Mouse (Mus musculus): ENCODE measurements around the gene Tmem132d.
"Not testable (repeated sequence)": the region's sequence is repeated elsewhere in the genome, so short reads cannot be mapped to it uniquely, and the experiment has no call there.

Gene Tmem132d

GRCm38 (mm10) chr5:128099439-128099838 lies 333.4 kb downstream of the Tmem132d start:
- DNase-seq (ENCODE audit: low read depth): no peak

- DNase-seq (ENCODE audit: low read depth): no peak
These were observed 342.3 kb downstream of the Tmem132d start for GRCm38 (mm10) chr5:128090578-128090977.

GRCm38 (mm10) chr5:128075456-128075855 lies 357.4 kb downstream of the Tmem132d start:
- no peak for DNase-seq (ENCODE audit: low read depth)

GRCm38 (mm10) chr5:128072616-128073015 lies 360.3 kb downstream of the Tmem132d start:
- DNase-seq (ENCODE audit: low read depth): peak; percentile 2

GRCm38 (mm10) chr5:128041781-128042180 lies 391.1 kb downstream of the Tmem132d start:
- DNase-seq (ENCODE audit: low read depth): no peak

- no peak for DNase-seq (ENCODE audit: low read depth)
These were observed 392.8 kb downstream of the Tmem132d start for GRCm38 (mm10) chr5:128040036-128040435.

- no peak for DNase-seq (ENCODE audit: low read depth)
These were observed 405.8 kb downstream of the Tmem132d start for GRCm38 (mm10) chr5:128027076-128027475.

GRCm38 (mm10) chr5:128004666-128005065 lies 428.2 kb downstream of the Tmem132d start:
- no peak for DNase-seq (ENCODE audit: low read depth)

GRCm38 (mm10) chr5:127996526-127997245 lies 436.2 kb downstream of the Tmem132d start:
- no peak for DNase-seq (ENCODE audit: low read depth)

GRCm38 (mm10) chr5:127993460-127993859 lies 439.4 kb downstream of the Tmem132d start:
- no peak for DNase-seq (ENCODE audit: low read depth)

- DNase-seq (ENCODE audit: low read depth): no peak
These were observed 442.1 kb downstream of the Tmem132d start for GRCm38 (mm10) chr5:127990826-127991225.

GRCm38 (mm10) chr5:127980003-127980358 lies 452.9 kb downstream of the Tmem132d start:
- DNase-seq (ENCODE audit: low read depth): not testable (repeated sequence)

GRCm38 (mm10) chr5:127979329-127980002 lies 453.4 kb downstream of the Tmem132d start:
- no peak for DNase-seq (ENCODE audit: low read depth)

- DNase-seq (ENCODE audit: low read depth): no peak
These were observed 456.2 kb downstream of the Tmem132d start for GRCm38 (mm10) chr5:127976661-127977060.

- no peak for DNase-seq (ENCODE audit: low read depth)
These were observed 467.2 kb downstream of the Tmem132d start for GRCm38 (mm10) chr5:127965700-127966099.

GRCm38 (mm10) chr5:127962656-127963055 lies 470.2 kb downstream of the Tmem132d start:
- no peak for DNase-seq (ENCODE audit: low read depth)

- DNase-seq (ENCODE audit: low read depth): no peak
These were observed 476.3 kb downstream of the Tmem132d start for GRCm38 (mm10) chr5:127956511-127957097.

- DNase-seq (ENCODE audit: low read depth): no peak
These were observed 478.6 kb downstream of the Tmem132d start for GRCm38 (mm10) chr5:127954231-127954790.

GRCm38 (mm10) chr5:127952800-127953199 lies 480.1 kb downstream of the Tmem132d start:
- no peak for DNase-seq (ENCODE audit: low read depth)

- DNase-seq (ENCODE audit: low read depth): no peak
These were observed 482.3 kb downstream of the Tmem132d start for GRCm38 (mm10) chr5:127950574-127950973.

GRCm38 (mm10) chr5:127947275-127947674 lies 485.6 kb downstream of the Tmem132d start:
- DNase-seq (ENCODE audit: low read depth): no peak

GRCm38 (mm10) chr5:127942171-127942570 lies 490.7 kb downstream of the Tmem132d start:
- not testable (repeated sequence) for DNase-seq (ENCODE audit: low read depth)

- DNase-seq (ENCODE audit: low read depth): no peak
These were observed 495.0 kb downstream of the Tmem132d start for GRCm38 (mm10) chr5:127937914-127938313.

Data from NIH3T3 (cell line).